Comparison of ENCODE assay signal across 21 mouse cellular contexts in genomic region chr5:37248870-37249269, GRCm38 (mm10). TPM values are rescaled to one million over a fixed set of nuclear protein-coding genes. Genes with fewer than 3 reads are reported as not detected.
DNase-seq lines count a peak whose midpoint lies in the region; ATAC-seq and TF ChIP-seq lines count a peak whose summit lies in the region.
"Had no signal": no experiment of that assay in that cellular context is flagged by ENCODE, and none has a peak within 500 bp of the region (broad histone marks: within the 10 kb centered on the region; RNA-seq: fewer than 3 reads in every experiment).

No protein-coding gene starts in this region.

- H3K9me3 ChIP-seq in forebrain, embryonic 16.5 days (ENCODE audit: control insufficient read depth, low read length) = no peaks in the 10 kb centered on the region
- no peaks in the 10 kb centered on the region for H3K9me3 ChIP-seq in hindbrain, embryonic 16.5 days (ENCODE audit: control insufficient read depth, low read length)
- H3K9me3 ChIP-seq in midbrain, embryonic 16.5 days (replicated peaks; ENCODE audit: control insufficient read depth, low read length, poor library complexity, severe bottlenecking) = no peaks in the 10 kb centered on the region
- H3K9me3 ChIP-seq: heart, embryonic 15.5 days; limb, embryonic 12.5 days had no signal

- no peak for ATAC-seq in forebrain, embryonic 16.5 days
- no peak for ATAC-seq in hindbrain, embryonic 16.5 days
- ATAC-seq in midbrain, embryonic 16.5 days = no peak

- H3K36me3 ChIP-seq in forebrain, embryonic 16.5 days (ENCODE audit: control insufficient read depth, insufficient read depth) = no peaks in the 10 kb centered on the region
- H3K36me3 ChIP-seq in hindbrain, embryonic 16.5 days (ENCODE audit: control insufficient read depth, insufficient read depth, low read length) = no peaks in the 10 kb centered on the region
- H3K36me3 ChIP-seq in midbrain, embryonic 16.5 days (ENCODE audit: control insufficient read depth, insufficient read depth, low read length) = no peaks in the 10 kb centered on the region
- H3K36me3 ChIP-seq: heart, embryonic 15.5 days; limb, embryonic 12.5 days had no signal

- intact Hi-C loops in gastrocnemius, adult 2 months (cut with DNase I) = no loop called here

- WGBS in forebrain, embryonic 16.5 days = 74% methylated on average over 3 of the region's 3 CpGs
- 64% methylated on average over 3 of the region's 3 CpGs for WGBS in hindbrain, embryonic 16.5 days
- WGBS in midbrain, embryonic 16.5 days = 58% methylated on average over 3 of the region's 3 CpGs

- H3K9ac ChIP-seq in forebrain, embryonic 16.5 days (replicated peaks; ENCODE audit: low read depth, low read length) = no peak overlapping the region
- H3K9ac ChIP-seq in hindbrain, embryonic 16.5 days (ENCODE audit: low read depth, low read length) = no peak overlapping the region
- H3K9ac ChIP-seq in midbrain, embryonic 16.5 days (ENCODE audit: low read depth, low read length) = peak overlapping the region; percentile 41
- H3K9ac ChIP-seq: heart, embryonic 15.5 days; limb, embryonic 12.5 days; liver, embryonic 14.5 days had no signal

- H3K27me3 ChIP-seq in forebrain, embryonic 16.5 days (replicated peaks; ENCODE audit: control insufficient read depth, insufficient read depth, low read length) = no peaks in the 10 kb centered on the region
- no peaks in the 10 kb centered on the region for H3K27me3 ChIP-seq in hindbrain, embryonic 16.5 days (replicated peaks; ENCODE audit: control insufficient read depth, insufficient read depth, low read length)
- no peaks in the 10 kb centered on the region for H3K27me3 ChIP-seq in midbrain, embryonic 16.5 days (ENCODE audit: control insufficient read depth, insufficient read depth, low read depth, low read length)

- DNase-seq in ES-CJ7 (ENCODE audit: low read depth, low spot score) = peak; percentile 40
- no peak for DNase-seq in thymus, postnatal 25 days
- no peak for DNase-seq in heart, adult 9 months (ENCODE audit: low spot score in 2 of 2)
- no peak for DNase-seq in heart, adult 11 months
- DNase-seq in gastrocnemius, adult 2 months = no peak
- DNase-seq: adrenal gland, postnatal 10 days; cerebellum, adult 11 months; cerebellum, postnatal 36 days; heart, adult 18-20 months; kidney, adult 18-20 months; kidney, postnatal 25 days; right cerebral cortex, postnatal 25 days; thymus, postnatal 36 days had no signal

- peaks cover 58% of the 10 kb centered on the region for H3K4me1 ChIP-seq in forebrain, embryonic 16.5 days (replicated peaks; ENCODE audit: control insufficient read depth, insufficient read depth, low read length)
- peaks cover 51% of the 10 kb centered on the region for H3K4me1 ChIP-seq in hindbrain, embryonic 16.5 days (ENCODE audit: control insufficient read depth, insufficient read depth, low read depth, low read length)
- H3K4me1 ChIP-seq in midbrain, embryonic 16.5 days (ENCODE audit: control insufficient read depth, insufficient read depth, low read length) = peaks cover 50% of the 10 kb centered on the region

- no peak for TF ChIP-seq CTCF in gastrocnemius, adult 2 months (IDR thresholded peaks at IDR 0.05)

- no peak overlapping the region for H3K27ac ChIP-seq in forebrain, embryonic 16.5 days (ENCODE audit: low read length)
- no peak overlapping the region for H3K27ac ChIP-seq in hindbrain, embryonic 16.5 days (ENCODE audit: low read depth, low read length)
- H3K27ac ChIP-seq in midbrain, embryonic 16.5 days (ENCODE audit: low read length) = peak overlapping the region; percentile 29; the same call in 1 of the 2 replicates
- no peak overlapping the region for H3K27ac ChIP-seq in gastrocnemius, adult 2 months
- H3K27ac ChIP-seq: heart, embryonic 15.5 days; limb, embryonic 12.5 days; liver, embryonic 14.5 days had no signal

- H3K4me3 ChIP-seq in forebrain, embryonic 16.5 days (replicated peaks; ENCODE audit: low read length) = peak overlapping the region; percentile 58
- peak overlapping the region; percentile 71 for H3K4me3 ChIP-seq in hindbrain, embryonic 16.5 days (ENCODE audit: low read length)
- H3K4me3 ChIP-seq in midbrain, embryonic 16.5 days (ENCODE audit: low read depth, low read length) = peak overlapping the region; percentile 61
- H3K4me3 ChIP-seq in gastrocnemius, adult 2 months = no peak overlapping the region
- H3K4me3 ChIP-seq: heart, embryonic 15.5 days; limb, embryonic 12.5 days; myocyte had no signal

- peak overlapping the region; percentile 68 for H3K4me2 ChIP-seq in forebrain, embryonic 16.5 days (ENCODE audit: low read length)
- peak overlapping the region; percentile 91 for H3K4me2 ChIP-seq in hindbrain, embryonic 16.5 days (ENCODE audit: low read length)
- peak overlapping the region; percentile 88 for H3K4me2 ChIP-seq in midbrain, embryonic 16.5 days (ENCODE audit: low read length)
- H3K4me2 ChIP-seq: heart, embryonic 15.5 days; limb, embryonic 12.5 days had no signal

RNA-seq across cellular contexts. Expression of gene Crmp1, which starts 7.1 kb away (rescaled TPM):
- polyA plus RNA-seq in forebrain, embryonic 16.5 days (2015; fragmentation: Nextera tagmentation; extraction: Ambion mirVana) = 915 and 954 TPM in 2 replicates
- 851 and 939 TPM in 2 replicates for polyA plus RNA-seq in hindbrain, embryonic 16.5 days (2015; fragmentation: Nextera tagmentation; extraction: Ambion mirVana)
- polyA plus RNA-seq in midbrain, embryonic 16.5 days (2015; fragmentation: Nextera tagmentation; extraction: Ambion mirVana) = 977 and 1,010 TPM in 2 replicates
- under 1 TPM; 0.18 to 0.56 TPM for total RNA-seq in gastrocnemius, adult 2 months (2021)
- total RNA-seq: hematopoietic stem cell, adult 5-6 weeks had no signal
